Mouse (Mus musculus): ENCODE data around the gene Nol3. TPM values are rescaled to one million over a fixed set of nuclear protein-coding genes. Genes with fewer than 3 reads are reported as not detected.
"Not testable (repeated sequence)": the region's sequence is repeated elsewhere in the genome, so short reads cannot be mapped to it uniquely, and the experiment has no call there.

The Nol3 gene
- polyA plus RNA-seq (2014; fragmentation: Nextera tagmentation; extraction: Ambion mirVana), result 2.9 and 3.0 TPM in 2 replicates

DNA sequence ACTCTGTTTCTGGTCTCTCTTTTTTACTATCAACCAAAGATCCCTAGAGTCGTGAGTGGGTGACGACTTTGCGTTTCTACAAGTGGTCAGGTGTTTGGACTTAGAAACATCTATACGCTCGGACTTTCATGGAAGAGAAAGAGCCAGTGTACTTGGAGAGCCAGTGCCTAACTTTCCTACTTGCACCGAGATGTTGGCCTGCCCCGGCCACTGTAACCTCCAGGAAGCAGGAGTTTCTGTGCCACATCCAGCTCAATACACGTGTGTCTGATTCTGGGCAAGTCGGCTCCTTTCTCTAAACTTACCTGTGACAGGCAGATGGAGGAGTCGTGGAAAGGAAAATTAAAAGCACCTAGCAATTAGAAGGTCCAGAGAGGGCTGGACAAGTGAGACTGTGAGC lies at the start of gene Nol3:
Nol3 (plus strand) TSS at position 301 of the 400 bp plus-strand sequence.
- H3K27me3 ChIP-seq (replicated peaks; ENCODE audit: control insufficient read depth, insufficient read depth, low read length), result peaks cover 84% of the 10 kb centered on the region
- ATAC-seq, result no peak
- WGBS, result 5% methylated on average over 10 of the region's 10 CpGs
- peak within 1 kb of the TSS; percentile 38 for H3K4me3 ChIP-seq (ENCODE audit: low read depth, low read length)
- peaks cover 12% of the 10 kb centered on the region for H3K4me1 ChIP-seq (ENCODE audit: control insufficient read depth, insufficient read depth, low read length)
- no peak within 1 kb of the TSS for H3K27ac ChIP-seq (ENCODE audit: low read depth, low read length)
- no peak for DNase-seq (ENCODE audit: low spot score)
- H3K9me3 ChIP-seq (replicated peaks; ENCODE audit: control insufficient read depth, low read length), result no peaks in the 10 kb centered on the region
- peak within 1 kb of the TSS; percentile 56 for H3K9ac ChIP-seq (ENCODE audit: low read length)
- H3K36me3 ChIP-seq (ENCODE audit: control insufficient read depth, insufficient read depth, low read length), result peaks cover 11% of the 10 kb centered on the region; the same call in 1 of the 2 replicates
- H3K4me2 ChIP-seq (ENCODE audit: low read length), result peak within 1 kb of the TSS; percentile 86

DNA sequence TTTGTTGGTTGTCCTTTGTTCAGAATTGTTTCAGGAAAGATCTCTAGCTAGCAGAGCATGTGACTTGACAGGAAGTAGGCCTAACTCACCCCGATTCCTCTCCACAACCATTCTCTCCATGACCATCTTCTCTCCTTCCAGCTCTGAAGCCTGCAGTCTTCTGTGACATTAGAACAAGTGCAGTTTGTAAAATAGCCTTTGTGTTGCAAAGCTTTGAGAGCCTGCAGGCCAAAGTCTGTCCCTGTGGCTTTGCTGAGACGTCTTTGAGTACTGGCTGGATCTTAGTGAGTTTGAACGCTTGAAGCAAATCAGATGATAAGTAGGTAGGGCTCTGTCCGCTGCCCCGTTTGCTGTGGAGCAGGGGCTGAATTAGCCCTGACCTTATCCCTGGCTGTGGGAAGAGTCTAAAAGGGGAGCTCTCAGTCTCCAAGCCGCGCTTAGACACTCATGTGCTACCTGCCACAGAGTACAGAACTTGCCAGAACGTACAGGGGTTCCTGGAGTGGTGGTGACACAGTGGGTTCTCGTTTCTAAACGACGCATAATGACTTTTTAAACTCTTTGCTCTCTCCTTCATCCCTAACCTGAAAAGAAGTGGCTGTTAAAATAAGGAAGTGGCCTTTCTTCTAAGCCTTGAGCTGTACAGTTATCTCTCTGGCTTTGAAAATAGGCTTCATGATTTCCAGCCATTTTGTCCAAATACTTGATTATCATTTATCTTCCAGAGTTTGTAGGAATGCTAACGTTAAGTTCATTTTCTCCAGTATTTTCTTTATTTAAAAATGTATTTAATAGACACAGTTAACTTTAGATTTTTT lies 44.2 kb upstream of the Nol3 start:
- no peaks in the 10 kb centered on the region for H3K27me3 ChIP-seq (replicated peaks; ENCODE audit: control insufficient read depth, insufficient read depth, low read length)
- no peak for ATAC-seq
- no peaks in the 10 kb centered on the region for H3K4me1 ChIP-seq (ENCODE audit: control insufficient read depth, insufficient read depth, low read length)
- no peak for DNase-seq (ENCODE audit: low spot score)
- no peak overlapping the region for H3K4me2 ChIP-seq (ENCODE audit: low read length)
- H3K9me3 ChIP-seq (replicated peaks; ENCODE audit: control insufficient read depth, low read length), result no peaks in the 10 kb centered on the region
- 87% methylated on average over 12 of the region's 12 CpGs for WGBS
- no peak overlapping the region for H3K27ac ChIP-seq (ENCODE audit: low read depth, low read length)
- H3K4me3 ChIP-seq (ENCODE audit: low read depth, low read length), result no peak overlapping the region
- peaks cover 19% of the 10 kb centered on the region for H3K36me3 ChIP-seq (ENCODE audit: control insufficient read depth, insufficient read depth, low read length)
- no peak overlapping the region for H3K9ac ChIP-seq (ENCODE audit: low read length)

DNA sequence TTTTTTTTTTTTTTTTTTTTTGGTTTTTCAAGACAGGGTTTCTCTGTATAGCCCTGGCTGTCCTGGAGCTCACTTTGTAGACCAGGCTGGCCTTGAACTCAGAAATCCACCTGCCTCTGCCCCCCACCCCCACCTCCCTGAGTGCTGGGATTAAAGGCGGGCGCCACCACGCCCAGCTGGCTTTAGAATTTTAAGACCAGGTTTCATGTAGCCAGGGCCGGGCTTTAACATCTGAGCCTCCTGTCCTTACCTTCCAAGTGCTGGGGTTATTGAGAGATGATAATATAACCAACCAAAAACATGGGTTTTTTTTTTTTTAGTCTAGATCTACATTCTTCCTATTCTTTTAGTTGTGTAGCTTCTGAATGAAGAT lies 43.6 kb upstream of the Nol3 start:
- H3K9ac ChIP-seq (ENCODE audit: low read length); H3K9me3 ChIP-seq (replicated peaks; ENCODE audit: control insufficient read depth, low read length); DNase-seq (ENCODE audit: low spot score); H3K4me1 ChIP-seq (ENCODE audit: control insufficient read depth, insufficient read depth, low read length); H3K27me3 ChIP-seq (replicated peaks; ENCODE audit: control insufficient read depth, insufficient read depth, low read length); H3K4me2 ChIP-seq (ENCODE audit: low read length); H3K27ac ChIP-seq (ENCODE audit: low read depth, low read length); ATAC-seq; H3K4me3 ChIP-seq (ENCODE audit: low read depth, low read length): not testable (repeated sequence)
- WGBS, result 91% methylated on average over 4 of the region's 4 CpGs
- H3K36me3 ChIP-seq (ENCODE audit: control insufficient read depth, insufficient read depth, low read length), result peaks cover 19% of the 10 kb centered on the region

- WGBS, result 73% methylated on average over 1 of the region's 1 CpGs
- ATAC-seq, result no peak
- Histone ChIP-seq H3K27ac (ENCODE audit: low read depth, low read length) (no peak overlapping the region), H3K36me3 (ENCODE audit: control insufficient read depth, insufficient read depth, low read length) (peaks cover 19% of the 10 kb centered on the region), H3K9ac (ENCODE audit: low read length) (no peak overlapping the region), H3K9me3 (replicated peaks; ENCODE audit: control insufficient read depth, low read length) (no peaks in the 10 kb centered on the region), H3K27me3 (replicated peaks; ENCODE audit: control insufficient read depth, insufficient read depth, low read length) (no peaks in the 10 kb centered on the region), H3K4me3 (ENCODE audit: low read depth, low read length) (no peak overlapping the region), H3K4me2 (ENCODE audit: low read length) (no peak overlapping the region), H3K4me1 (ENCODE audit: control insufficient read depth, insufficient read depth, low read length) (no peaks in the 10 kb centered on the region)
- no peak for DNase-seq (ENCODE audit: low spot score)
Measured at GRCm38 (mm10) chr8:105233126-105233935, 42.6 kb upstream of the Nol3 start.

- H3K27me3 ChIP-seq (replicated peaks; ENCODE audit: control insufficient read depth, insufficient read depth, low read length), result no peaks in the 10 kb centered on the region
- H3K4me3 ChIP-seq (ENCODE audit: low read depth, low read length), result no peak overlapping the region
- no peak overlapping the region for H3K4me2 ChIP-seq (ENCODE audit: low read length)
- no peaks in the 10 kb centered on the region for H3K9me3 ChIP-seq (replicated peaks; ENCODE audit: control insufficient read depth, low read length)
- H3K9ac ChIP-seq (ENCODE audit: low read length), result no peak overlapping the region
- no peaks in the 10 kb centered on the region for H3K4me1 ChIP-seq (ENCODE audit: control insufficient read depth, insufficient read depth, low read length)
- no peak overlapping the region for H3K27ac ChIP-seq (ENCODE audit: low read depth, low read length)
- DNase-seq (ENCODE audit: low spot score), result no peak
- 82% methylated on average over 1 of the region's 1 CpGs for WGBS
- peaks cover 38% of the 10 kb centered on the region for H3K36me3 ChIP-seq (ENCODE audit: control insufficient read depth, insufficient read depth, low read length)
- ATAC-seq, result no peak
Measured at GRCm38 (mm10) chr8:105235206-105235605, 40.7 kb upstream of the Nol3 start.

DNA sequence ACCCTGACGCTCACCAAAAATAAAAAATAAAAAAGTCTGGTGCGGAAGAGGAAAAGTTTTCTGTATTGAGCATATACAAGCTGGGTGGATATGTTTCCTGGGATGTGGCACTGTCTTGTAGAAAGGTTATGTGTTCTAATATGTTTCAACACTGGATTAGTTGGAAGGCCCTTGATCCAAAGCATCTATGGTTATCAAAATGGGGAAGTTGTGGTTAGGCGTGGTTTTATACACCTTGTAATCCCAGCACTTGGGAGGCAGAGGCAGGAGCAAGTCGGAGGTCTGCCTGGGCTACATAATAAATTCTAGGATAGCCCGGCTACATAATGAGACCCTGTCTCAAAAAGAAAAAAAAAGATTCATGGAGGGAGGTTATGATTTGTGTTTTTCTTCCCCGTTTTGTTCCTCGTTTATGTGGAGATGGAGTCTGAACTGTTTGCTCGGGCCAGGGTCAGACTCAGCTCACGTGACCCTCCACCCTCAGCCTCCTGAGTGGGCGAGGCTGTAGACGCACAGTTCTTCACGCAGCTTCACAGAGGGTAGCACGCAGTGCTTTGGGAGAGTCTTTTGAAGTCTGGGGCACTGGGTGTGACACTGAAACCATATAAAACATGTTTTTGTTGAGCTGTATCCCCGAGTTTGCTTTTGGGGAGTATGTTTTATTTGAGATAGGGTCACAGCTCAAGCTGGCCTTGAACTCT lies 38.3 kb upstream of the Nol3 start:
- H3K4me1 ChIP-seq (ENCODE audit: control insufficient read depth, insufficient read depth, low read length), result no peaks in the 10 kb centered on the region
- H3K4me3 ChIP-seq (ENCODE audit: low read depth, low read length), result no peak overlapping the region
- no peak overlapping the region for H3K27ac ChIP-seq (ENCODE audit: low read depth, low read length)
- no peaks in the 10 kb centered on the region for H3K9me3 ChIP-seq (replicated peaks; ENCODE audit: control insufficient read depth, low read length)
- WGBS, result 94% methylated on average over 14 of the region's 14 CpGs
- no peak overlapping the region for H3K4me2 ChIP-seq (ENCODE audit: low read length)
- DNase-seq (ENCODE audit: low spot score), result no peak
- H3K36me3 ChIP-seq (ENCODE audit: control insufficient read depth, insufficient read depth, low read length), result peaks cover 57% of the 10 kb centered on the region
- no peak overlapping the region for H3K9ac ChIP-seq (ENCODE audit: low read length)
- H3K27me3 ChIP-seq (replicated peaks; ENCODE audit: control insufficient read depth, insufficient read depth, low read length), result no peaks in the 10 kb centered on the region
- no peak for ATAC-seq

GRCm38 (mm10) chr8:105241016-105241415 lies 34.9 kb upstream of the Nol3 start:
- H3K4me2 ChIP-seq (ENCODE audit: low read length), result no peak overlapping the region
- peaks cover 54% of the 10 kb centered on the region for H3K36me3 ChIP-seq (ENCODE audit: control insufficient read depth, insufficient read depth, low read length)
- no peak overlapping the region for H3K9ac ChIP-seq (ENCODE audit: low read length)
- H3K27me3 ChIP-seq (replicated peaks; ENCODE audit: control insufficient read depth, insufficient read depth, low read length), result no peaks in the 10 kb centered on the region
- H3K4me3 ChIP-seq (ENCODE audit: low read depth, low read length), result no peak overlapping the region
- no peaks in the 10 kb centered on the region for H3K4me1 ChIP-seq (ENCODE audit: control insufficient read depth, insufficient read depth, low read length)
- WGBS, result 95% methylated on average over 7 of the region's 7 CpGs
- H3K27ac ChIP-seq (ENCODE audit: low read depth, low read length), result no peak overlapping the region
- DNase-seq (ENCODE audit: low spot score), result no peak
- H3K9me3 ChIP-seq (replicated peaks; ENCODE audit: control insufficient read depth, low read length), result no peaks in the 10 kb centered on the region
- no peak for ATAC-seq

- no peak for ATAC-seq
- Histone ChIP-seq H3K4me2 (ENCODE audit: low read length) (no peak overlapping the region), H3K4me1 (ENCODE audit: control insufficient read depth, insufficient read depth, low read length) (peaks cover 5% of the 10 kb centered on the region; the same call in 1 of the 2 replicates), H3K9ac (ENCODE audit: low read length) (no peak overlapping the region), H3K27me3 (replicated peaks; ENCODE audit: control insufficient read depth, insufficient read depth, low read length) (peaks cover 3% of the 10 kb centered on the region), H3K36me3 (ENCODE audit: control insufficient read depth, insufficient read depth, low read length) (peaks cover 55% of the 10 kb centered on the region), H3K9me3 (replicated peaks; ENCODE audit: control insufficient read depth, low read length) (no peaks in the 10 kb centered on the region), H3K27ac (ENCODE audit: low read depth, low read length) (no peak overlapping the region), H3K4me3 (ENCODE audit: low read depth, low read length) (no peak overlapping the region)
- no peak for DNase-seq (ENCODE audit: low spot score)
- 93% methylated on average over 6 of the region's 6 CpGs for WGBS
Measured at GRCm38 (mm10) chr8:105251954-105252353, 24.0 kb upstream of the Nol3 start.
